Mouse (Mus musculus) midbrain, embryonic 15.5 days (tissue): ENCODE measurements around the gene Smad3. TPM values are rescaled to one million over a fixed set of nuclear protein-coding genes. Genes with fewer than 3 reads are reported as not detected.

Source experiments
- polyA plus RNA-seq: library from polyadenylated mRNA; unstranded; fragments of >200 nt; fragmentation: Nextera tagmentation; extraction: Ambion mirVana; gene quantifications from 2 replicates; pipeline ENCODE4 v1.2.1, GENCODE M21; 2015

Smad3 gene
- polyA plus RNA-seq, 1 experiment from 2014 or later: 7.2 TPM

Other genes starting within 250 kb of the Smad3 start
- 0.04 and 0.09 TPM in 2 replicates for gene Iqch, start 155.5 kb downstream of the Smad3 start, polyA plus RNA-seq
- 61.0 and 62.9 TPM in 2 replicates for gene Aagab, start 155.3 kb downstream of the Smad3 start, polyA plus RNA-seq